Mouse (Mus musculus): ENCODE results near the gene Lnx1. TPM values are rescaled to one million over a fixed set of nuclear protein-coding genes. Genes with fewer than 3 reads are reported as not detected.
A peak's percentile ranks its signal among the peaks of the same experiment; 100 is the strongest.

Lnx1 gene
- total and polyA plus RNA-seq, 2 experiments from 2014 or later, result 1.3 to 3.5 TPM

DNA sequence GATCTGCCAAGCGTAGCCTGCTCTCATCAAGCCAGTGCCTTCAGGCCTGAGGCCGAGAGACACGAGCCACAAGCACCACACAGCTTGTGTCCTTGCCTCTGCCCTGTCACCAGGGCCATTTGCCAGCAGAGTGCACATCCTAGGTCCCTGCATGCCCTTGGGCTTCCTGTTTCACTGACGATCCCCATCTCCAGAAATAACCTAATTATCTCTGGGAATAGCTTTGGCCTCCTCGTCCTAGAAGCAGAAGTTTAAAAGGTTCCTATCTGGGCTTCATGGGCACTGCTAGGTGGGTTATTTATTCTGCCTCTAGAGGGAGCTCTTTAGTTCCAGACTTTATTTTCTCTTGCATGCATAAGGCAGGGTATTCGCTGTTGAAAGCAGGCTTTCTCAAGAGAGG, 61.7 kb downstream of the Lnx1 start:
- TF ChIP-seq EP300 (IDR thresholded peaks at IDR 0.05; ENCODE audit: low read depth) (no peak), CTCF (IDR thresholded peaks at IDR 0.05; ENCODE audit: low read depth) (peak; percentile 66)
- peak; percentile 57 for DNase-seq (ENCODE audit: low spot score)

DNA sequence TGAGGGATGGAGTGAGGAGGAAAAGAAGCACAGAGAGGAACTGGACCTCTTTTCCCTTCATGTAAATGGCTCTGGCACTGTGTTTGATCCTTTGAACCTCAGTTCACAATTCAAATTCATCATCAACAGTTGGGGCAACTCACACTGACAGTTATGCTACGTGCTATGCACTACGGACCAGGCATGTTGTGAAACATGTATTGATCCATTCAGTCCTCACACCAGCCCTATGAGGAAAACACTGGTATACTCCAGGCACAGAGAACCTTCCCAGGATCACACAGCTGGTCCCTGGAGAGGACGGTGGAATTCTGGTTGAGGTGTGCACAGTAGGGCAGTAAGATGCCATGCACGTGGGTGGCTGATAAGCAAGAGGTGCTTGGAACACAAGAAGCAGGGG, 62.2 kb downstream of the Lnx1 start:
- no peak for ATAC-seq (ENCODE audit: insufficient read depth, low read depth)
- H3K36me3 ChIP-seq (replicated peaks; ENCODE audit: control insufficient read depth, insufficient read depth, low read length), result no peaks in the 10 kb centered on the region
- WGBS, result 74% methylated on average over 4 of the region's 4 CpGs
- H3K9ac ChIP-seq (replicated peaks; ENCODE audit: low read depth, low read length), result no peak overlapping the region
- no peak for DNase-seq (ENCODE audit: low spot score)
- no peak overlapping the region for H3K27ac ChIP-seq (ENCODE audit: low read depth)
- no peak overlapping the region for H3K4me2 ChIP-seq (ENCODE audit: low read depth, low read length)
- H3K4me3 ChIP-seq (ENCODE audit: low read depth, low read length), result no peak overlapping the region
- no peaks in the 10 kb centered on the region for H3K27me3 ChIP-seq (ENCODE audit: control insufficient read depth, insufficient read depth, low read length)
- no peaks in the 10 kb centered on the region for H3K4me1 ChIP-seq (ENCODE audit: control insufficient read depth, insufficient read depth)
- TF ChIP-seq EP300 (IDR thresholded peaks at IDR 0.05; ENCODE audit: low read depth), result no peak
- TF ChIP-seq CTCF (IDR thresholded peaks at IDR 0.05; ENCODE audit: low read depth), result no peak
- no peaks in the 10 kb centered on the region for H3K9me3 ChIP-seq (replicated peaks; ENCODE audit: control insufficient read depth, low read length)

More for the DNA sequence above, 61.7 kb downstream of the Lnx1 start:
- peak; percentile 77 for ATAC-seq (ENCODE audit: insufficient read depth, low read depth)
- Histone ChIP-seq H3K4me2 (ENCODE audit: low read depth, low read length) (no peak overlapping the region), H3K4me3 (ENCODE audit: low read depth, low read length) (no peak overlapping the region), H3K4me1 (ENCODE audit: control insufficient read depth, insufficient read depth) (no peaks in the 10 kb centered on the region), H3K9ac (replicated peaks; ENCODE audit: low read depth, low read length) (no peak overlapping the region), H3K27ac (ENCODE audit: low read depth) (no peak overlapping the region), H3K9me3 (replicated peaks; ENCODE audit: control insufficient read depth, low read length) (no peaks in the 10 kb centered on the region), H3K36me3 (replicated peaks; ENCODE audit: control insufficient read depth, insufficient read depth, low read length) (no peaks in the 10 kb centered on the region), H3K27me3 (ENCODE audit: control insufficient read depth, insufficient read depth, low read length) (no peaks in the 10 kb centered on the region)
- 12% methylated on average over 6 of the region's 6 CpGs for WGBS

DNA sequence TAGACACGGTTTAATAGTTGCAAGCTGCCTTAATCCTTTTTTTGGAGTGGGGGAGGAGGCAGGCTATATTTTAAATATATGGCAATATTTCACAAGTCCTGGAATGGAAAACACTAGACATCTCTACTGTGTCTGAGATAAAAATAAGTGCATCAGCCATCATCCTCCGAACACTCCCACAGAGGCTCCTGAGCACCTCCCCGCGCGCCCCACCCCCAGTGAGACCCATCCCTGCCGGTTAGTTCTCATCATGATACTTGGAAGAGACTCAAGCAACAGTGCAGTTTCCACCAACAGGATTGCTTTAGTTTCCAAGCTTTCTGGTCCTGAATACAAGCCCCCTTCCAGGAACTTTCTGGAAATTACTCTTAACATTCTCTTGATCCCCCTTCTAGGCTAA, 63.2 kb downstream of the Lnx1 start:
- Histone ChIP-seq H3K4me1 (ENCODE audit: control insufficient read depth, insufficient read depth) (no peaks in the 10 kb centered on the region), H3K27me3 (ENCODE audit: control insufficient read depth, insufficient read depth, low read length) (no peaks in the 10 kb centered on the region), H3K4me3 (ENCODE audit: low read depth, low read length) (no peak overlapping the region), H3K27ac (ENCODE audit: low read depth) (no peak overlapping the region), H3K9me3 (replicated peaks; ENCODE audit: control insufficient read depth, low read length) (no peaks in the 10 kb centered on the region), H3K9ac (replicated peaks; ENCODE audit: low read depth, low read length) (no peak overlapping the region), H3K4me2 (ENCODE audit: low read depth, low read length) (no peak overlapping the region), H3K36me3 (replicated peaks; ENCODE audit: control insufficient read depth, insufficient read depth, low read length) (no peaks in the 10 kb centered on the region)
- TF ChIP-seq CTCF (IDR thresholded peaks at IDR 0.05; ENCODE audit: low read depth) (no peak), EP300 (IDR thresholded peaks at IDR 0.05; ENCODE audit: low read depth) (no peak)
- WGBS, result 82% methylated on average over 6 of the region's 6 CpGs
- no peak for DNase-seq (ENCODE audit: low spot score)
- no peak for ATAC-seq (ENCODE audit: insufficient read depth, low read depth)

DNA sequence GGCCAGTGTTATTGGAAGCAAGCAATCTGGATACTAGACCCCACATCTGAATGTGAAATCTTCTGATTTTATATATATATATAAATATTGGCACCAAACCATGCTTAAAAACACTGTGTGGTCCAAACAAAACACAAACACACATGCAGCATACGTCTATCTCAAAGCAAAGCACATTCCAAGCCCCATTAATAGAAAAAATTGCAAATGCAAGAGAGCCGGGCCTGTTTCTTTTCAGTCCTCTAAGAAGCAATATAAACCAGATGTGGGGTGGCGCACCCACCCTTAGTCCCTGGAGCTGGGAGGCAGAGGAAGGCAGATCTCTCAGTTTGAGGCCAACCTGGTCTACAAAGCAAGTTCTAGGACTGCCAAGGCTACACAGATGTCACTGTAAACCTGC, 68.3 kb downstream of the Lnx1 start:
- H3K36me3 ChIP-seq (replicated peaks; ENCODE audit: control insufficient read depth, insufficient read depth, low read length), result no peaks in the 10 kb centered on the region
- TF ChIP-seq EP300 (IDR thresholded peaks at IDR 0.05; ENCODE audit: low read depth) (no peak), CTCF (IDR thresholded peaks at IDR 0.05; ENCODE audit: low read depth) (no peak)
- WGBS, result 83% methylated on average over 3 of the region's 3 CpGs
- no peak for ATAC-seq (ENCODE audit: insufficient read depth, low read depth)
- H3K9me3 ChIP-seq (replicated peaks; ENCODE audit: control insufficient read depth, low read length), result no peaks in the 10 kb centered on the region
- no peaks in the 10 kb centered on the region for H3K4me1 ChIP-seq (ENCODE audit: control insufficient read depth, insufficient read depth)
- no peak overlapping the region for H3K4me3 ChIP-seq (ENCODE audit: low read depth, low read length)
- no peak overlapping the region for H3K27ac ChIP-seq (ENCODE audit: low read depth)
- H3K27me3 ChIP-seq (ENCODE audit: control insufficient read depth, insufficient read depth, low read length), result no peaks in the 10 kb centered on the region
- H3K4me2 ChIP-seq (ENCODE audit: low read depth, low read length), result no peak overlapping the region
- H3K9ac ChIP-seq (replicated peaks; ENCODE audit: low read depth, low read length), result no peak overlapping the region
- no peak for DNase-seq (ENCODE audit: low spot score)

DNA sequence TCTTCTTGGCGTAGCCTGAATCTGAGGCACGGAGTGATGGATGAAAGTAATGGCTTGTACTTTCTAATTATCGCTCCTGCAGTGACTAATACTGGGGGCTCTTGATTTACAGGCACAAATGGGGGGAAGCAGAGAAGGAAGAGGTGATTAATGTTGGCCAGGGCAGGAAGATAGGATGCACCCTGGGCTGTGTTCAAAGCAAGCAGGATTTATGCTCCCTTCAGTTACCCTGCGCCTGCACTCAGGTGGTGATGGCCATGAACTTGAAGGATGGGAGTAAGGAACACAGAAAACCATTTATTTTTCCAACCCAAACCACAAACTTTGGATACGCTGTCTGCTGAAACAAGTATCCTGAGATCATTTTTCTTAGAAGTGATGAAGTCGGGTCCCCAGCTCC, 69.3 kb downstream of the Lnx1 start:
- Histone ChIP-seq H3K4me1 (ENCODE audit: control insufficient read depth, insufficient read depth) (no peaks in the 10 kb centered on the region), H3K36me3 (replicated peaks; ENCODE audit: control insufficient read depth, insufficient read depth, low read length) (no peaks in the 10 kb centered on the region), H3K9ac (replicated peaks; ENCODE audit: low read depth, low read length) (no peak overlapping the region), H3K27ac (ENCODE audit: low read depth) (no peak overlapping the region), H3K9me3 (replicated peaks; ENCODE audit: control insufficient read depth, low read length) (no peaks in the 10 kb centered on the region), H3K4me3 (ENCODE audit: low read depth, low read length) (no peak overlapping the region), H3K27me3 (ENCODE audit: control insufficient read depth, insufficient read depth, low read length) (no peaks in the 10 kb centered on the region), H3K4me2 (ENCODE audit: low read depth, low read length) (no peak overlapping the region)
- no peak for ATAC-seq (ENCODE audit: insufficient read depth, low read depth)
- 86% methylated on average over 6 of the region's 6 CpGs for WGBS
- DNase-seq (ENCODE audit: low spot score), result no peak
- TF ChIP-seq EP300 (IDR thresholded peaks at IDR 0.05; ENCODE audit: low read depth), result no peak
- no peak for TF ChIP-seq CTCF (IDR thresholded peaks at IDR 0.05; ENCODE audit: low read depth)

DNA sequence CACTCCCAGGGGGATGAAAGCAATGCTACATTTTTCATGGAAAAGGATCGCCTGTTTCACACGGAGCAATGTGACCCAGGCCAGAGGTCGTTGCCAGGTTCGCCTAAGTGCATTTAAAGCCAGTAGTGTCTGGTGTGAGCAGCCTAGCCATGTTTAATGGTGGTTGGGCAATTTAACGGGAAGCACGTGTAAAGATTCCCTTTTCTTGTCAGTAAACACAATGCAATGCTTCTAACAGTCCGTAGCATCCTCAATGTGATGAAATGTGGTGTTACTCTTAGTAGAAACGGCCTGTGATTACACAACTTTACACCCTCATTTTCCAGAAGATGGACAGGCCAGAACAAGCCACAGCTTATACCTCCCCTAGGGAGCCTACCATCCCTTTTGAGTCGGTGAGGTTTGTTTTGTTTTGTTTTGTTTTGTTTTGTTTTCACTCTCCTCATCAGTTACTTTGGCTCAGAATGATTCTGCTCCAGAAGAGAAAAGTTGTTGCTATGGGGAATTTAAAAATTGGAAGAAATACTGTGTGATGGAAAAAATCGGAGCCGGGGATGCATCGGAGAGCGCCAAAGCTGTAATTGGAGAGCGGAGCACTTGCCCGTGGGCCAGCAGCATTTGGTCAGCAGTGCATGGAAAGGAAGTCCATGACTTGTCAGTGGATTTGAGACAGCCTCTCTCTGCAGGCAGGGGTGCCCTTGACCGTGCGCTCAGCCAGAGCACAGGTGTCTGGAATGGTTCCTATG, 70.2 kb downstream of the Lnx1 start:
- DNase-seq (ENCODE audit: low spot score), result no peak
- Histone ChIP-seq H3K4me1 (ENCODE audit: control insufficient read depth, insufficient read depth) (no peaks in the 10 kb centered on the region), H3K36me3 (replicated peaks; ENCODE audit: control insufficient read depth, insufficient read depth, low read length) (no peaks in the 10 kb centered on the region), H3K4me2 (ENCODE audit: low read depth, low read length) (no peak overlapping the region), H3K27ac (ENCODE audit: low read depth) (no peak overlapping the region), H3K27me3 (ENCODE audit: control insufficient read depth, insufficient read depth, low read length) (no peaks in the 10 kb centered on the region), H3K4me3 (ENCODE audit: low read depth, low read length) (no peak overlapping the region), H3K9me3 (replicated peaks; ENCODE audit: control insufficient read depth, low read length) (no peaks in the 10 kb centered on the region), H3K9ac (replicated peaks; ENCODE audit: low read depth, low read length) (no peak overlapping the region)
- TF ChIP-seq EP300 (IDR thresholded peaks at IDR 0.05; ENCODE audit: low read depth) (no peak), CTCF (IDR thresholded peaks at IDR 0.05; ENCODE audit: low read depth) (no peak)
- WGBS, result 59% methylated on average over 17 of the region's 17 CpGs
- no peak for ATAC-seq (ENCODE audit: insufficient read depth, low read depth)
